38 mouse cellular contexts compared by ENCODE assay signal in the genomic region with DNA sequence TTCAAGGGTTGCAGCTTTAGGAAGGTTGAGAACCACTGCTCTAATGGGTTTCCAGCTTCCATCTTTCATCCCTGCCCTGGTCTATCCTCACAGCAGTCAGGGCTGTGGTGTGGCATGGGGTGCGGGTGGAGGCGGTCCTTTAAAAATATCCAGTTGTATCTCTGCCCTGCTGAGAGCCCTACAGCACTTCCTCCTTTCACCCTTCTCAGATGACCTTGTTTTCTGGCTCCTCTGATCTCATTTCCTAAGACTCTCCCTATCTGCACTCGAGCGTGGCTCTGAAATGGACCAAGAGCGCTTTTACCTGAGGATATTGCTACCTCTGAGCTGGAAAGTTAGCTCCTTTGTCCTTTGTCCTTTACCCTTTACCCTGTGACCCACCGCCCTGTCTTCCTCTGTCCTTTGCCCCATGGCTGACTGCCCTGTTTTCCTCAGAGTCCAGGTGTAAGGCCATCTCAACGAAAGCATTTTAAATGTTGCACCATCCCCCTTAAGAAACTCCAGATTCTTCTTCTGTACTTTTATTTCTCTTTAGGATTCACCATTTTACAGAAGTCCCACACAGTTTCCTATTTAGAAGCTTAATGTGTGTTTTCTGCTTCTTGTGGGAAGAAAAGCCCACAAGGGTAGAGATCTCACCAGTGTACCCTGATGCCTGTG. TPM values are rescaled to one million over a fixed set of nuclear protein-coding genes. Genes with fewer than 3 reads are reported as not detected.
"Had no signal": no experiment of that assay in that cellular context is flagged by ENCODE, and none has a peak within 500 bp of the region (broad histone marks: within the 10 kb centered on the region; RNA-seq: fewer than 3 reads in every experiment).

No protein-coding gene starts in this region.

- ATAC-seq: hindbrain, embryonic 16.5 days; inflammation-experienced regulatory T-cells, adult 6 months; intestine, embryonic 15.5 days; intestine, postnatal 0 days; liver, postnatal 0 days had no signal

- H3K36me3 ChIP-seq: heart, embryonic 13.5 days; heart, embryonic 15.5 days; hindbrain, embryonic 10.5 days; hindbrain, embryonic 12.5 days; intestine, embryonic 15.5 days; limb, embryonic 10.5 days; limb, embryonic 12.5 days; liver, embryonic 13.5 days; liver, embryonic 15.5 days had no signal

- H3K4me3 ChIP-seq: heart, adult 2 months; heart, embryonic 13.5 days; heart, embryonic 15.5 days; hindbrain, embryonic 10.5 days; hindbrain, embryonic 12.5 days; intestine, embryonic 15.5 days; layer of hippocampus, adult 2 months; left cerebral cortex, adult 2 months; limb, embryonic 10.5 days; limb, embryonic 12.5 days; liver, embryonic 13.5 days; liver, embryonic 15.5 days had no signal

- H3K27me3 ChIP-seq: heart, embryonic 13.5 days; heart, embryonic 15.5 days; hindbrain, embryonic 12.5 days; intestine, embryonic 15.5 days; limb, embryonic 12.5 days; liver, embryonic 13.5 days; liver, embryonic 15.5 days had no signal

- H3K27ac ChIP-seq: heart, adult 2 months; heart, embryonic 13.5 days; heart, embryonic 15.5 days; hindbrain, embryonic 10.5 days; hindbrain, embryonic 12.5 days; hindbrain, embryonic 14.5 days; intestine, embryonic 15.5 days; layer of hippocampus, adult 2 months; left cerebral cortex, adult 2 months; limb, embryonic 10.5 days; limb, embryonic 12.5 days; liver, embryonic 13.5 days; liver, embryonic 15.5 days had no signal

- H3K9me3 ChIP-seq: heart, embryonic 13.5 days; heart, embryonic 15.5 days; hindbrain, embryonic 10.5 days; hindbrain, embryonic 12.5 days; intestine, embryonic 15.5 days; limb, embryonic 10.5 days; limb, embryonic 12.5 days; liver, embryonic 13.5 days; liver, embryonic 15.5 days had no signal

- H3K4me2 ChIP-seq: heart, embryonic 11.5 days; heart, embryonic 13.5 days; heart, embryonic 15.5 days; hindbrain, embryonic 12.5 days; hindbrain, embryonic 14.5 days; intestine, embryonic 15.5 days; limb, embryonic 12.5 days; liver, embryonic 13.5 days; liver, embryonic 15.5 days had no signal

- H3K4me1 ChIP-seq: heart, embryonic 13.5 days; heart, embryonic 15.5 days; hindbrain, embryonic 10.5 days; hindbrain, embryonic 12.5 days; intestine, embryonic 15.5 days; limb, embryonic 10.5 days; limb, embryonic 12.5 days; liver, embryonic 13.5 days; liver, embryonic 15.5 days had no signal

- H3K9ac ChIP-seq: heart, embryonic 13.5 days; heart, embryonic 15.5 days; hindbrain, embryonic 12.5 days; hindbrain, embryonic 14.5 days; intestine, embryonic 15.5 days; limb, embryonic 12.5 days; liver, embryonic 13.5 days; liver, embryonic 15.5 days; liver, postnatal 0 days had no signal

- DNase-seq: gastrocnemius, postnatal 14 days; heart, adult 11 months; heart, adult 2 months; heart, postnatal 4 days; kidney, adult 18-20 months; kidney, adult 8-10 months; kidney, postnatal 10 days; kidney, postnatal 25 days; kidney, postnatal 4 days; liver; liver, embryonic 13.5 days; liver, postnatal 0 days had no signal

RNA-seq across cellular contexts. Expression of a gene that starts 4.2 kb away (rescaled TPM):
- total RNA-seq: gastrocnemius, adult 18-20 months; gastrocnemius, adult 8-10 months; gastrocnemius, postnatal 14 days; gastrocnemius, postnatal 4 days; heart, adult 2 months; heart, postnatal 25 days; heart, postnatal 4 days; layer of hippocampus, adult 2 months; layer of hippocampus, postnatal 10 days; layer of hippocampus, postnatal 25 days; left cerebral cortex, adult 2 months; left cerebral cortex, postnatal 14 days; left cerebral cortex, postnatal 36 days had no signal
- polyA plus RNA-seq: heart, embryonic 11.5 days; heart, embryonic 13.5 days; heart, embryonic 15.5 days; heart, postnatal 0 days; hindbrain, embryonic 10.5 days; hindbrain, embryonic 12.5 days; hindbrain, embryonic 14.5 days; hindbrain, embryonic 16.5 days; intestine, embryonic 15.5 days; kidney, embryonic 14.5 days; kidney, embryonic 16.5 days; limb, embryonic 10.5 days; liver, embryonic 13.5 days had no signal
